Mouse (Mus musculus) spleen, adult 2 months (tissue): ENCODE results near the gene Lig1. TPM values are rescaled to one million over a fixed set of nuclear protein-coding genes. Genes with fewer than 3 reads are reported as not detected.

Experiments
- DNase-seq, 2 experiments: peaks; one replicate each; pipeline versions ENCODE4 v3.0.0 to v3.0.0-alpha.2; 2012 to 2021; ENCODE audit warnings: low spot score in 2 of 2, low read depth in 1 of 2
- H3K27ac ChIP-seq: fragments of 200-500 bp; 2 replicates; pipeline ENCODE4 v1.5.1; 2012; ENCODE audit warnings: low read length, inconsistent platforms; ENCODE audit not compliant: insufficient read depth
- H3K27me3 ChIP-seq: fragments of 200-500 bp; 2 replicates; pipeline ENCODE4 v1.6.1; 2012; ENCODE audit warnings: mild to moderate bottlenecking, moderate library complexity, low read length, inconsistent platforms; ENCODE audit not compliant: control insufficient read depth, insufficient read depth
- H3K36me3 ChIP-seq: fragments of 200-500 bp; 2 replicates; pipeline ENCODE4 v1.6.1; 2012; ENCODE audit warnings: mild to moderate bottlenecking, low read length, inconsistent platforms; ENCODE audit not compliant: control insufficient read depth, insufficient read depth
- H3K4me1 ChIP-seq: fragments of 200-500 bp; 2 replicates; pipeline ENCODE4 v1.6.1; 2011; ENCODE audit warnings: inconsistent platforms; ENCODE audit not compliant: control insufficient read depth, insufficient read depth, insufficient read length
- H3K4me3 ChIP-seq: fragments of 200-500 bp; 2 replicates; pipeline ENCODE4 v1.5.1; 2011; ENCODE audit warnings: mild to moderate bottlenecking, inconsistent platforms; ENCODE audit not compliant: insufficient read depth, insufficient read length; ENCODE audit errors: extremely low read depth
- CTCF ChIP-seq: fragments of 200-500 bp; IDR thresholded peaks from 2 replicates; pipeline ENCODE4 v1.5.1; 2011; ENCODE audit warnings: mild to moderate bottlenecking, inconsistent platforms; ENCODE audit not compliant: insufficient read depth, insufficient read length, insufficient replicate concordance; ENCODE audit errors: extremely low read depth
- POLR2A ChIP-seq: fragments of 200-500 bp; IDR thresholded peaks from 2 replicates; pipeline ENCODE4 v1.6.1; 2011; ENCODE audit warnings: low read depth, low read length, inconsistent platforms
- polyA plus RNA-seq: library from polyadenylated mRNA; depleted of rRNA; stranded (reverse); fragments of >200 nt; gene quantifications from 2 replicates; pipeline ENCODE4 v1.2.3, GENCODE M21; 2012; rRNA removed

Lig1 gene
- polyA plus RNA-seq, 1 experiment: 9.3 TPM

DNA sequence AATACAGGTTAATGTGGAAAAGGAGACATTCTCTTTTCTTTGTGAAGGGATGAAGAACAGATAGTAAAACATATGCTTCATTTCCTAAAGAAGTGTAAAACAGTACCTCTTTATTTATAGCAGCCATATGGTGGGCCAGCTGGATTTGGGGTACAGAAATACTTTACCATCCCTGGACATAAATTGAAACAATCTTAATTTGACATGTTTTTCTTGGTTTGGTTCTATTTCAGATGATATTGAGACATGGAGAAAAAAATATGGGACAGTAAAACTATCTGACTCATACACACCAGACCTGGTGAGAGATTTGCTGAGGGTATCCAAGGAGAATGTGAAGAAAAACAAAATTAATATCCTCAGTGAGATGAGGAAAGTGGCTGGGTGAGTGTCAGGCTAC lies 78.9 kb downstream of the Lig1 start:
- DNase-seq: no peak
- Histone ChIP-seq H3K4me3 (no peak overlapping the region), H3K36me3 (no peaks in the 10 kb centered on the region), H3K27ac (no peak overlapping the region), H3K4me1 (no peaks in the 10 kb centered on the region), H3K27me3 (no peaks in the 10 kb centered on the region)
- TF ChIP-seq POLR2A (no peak), CTCF (no peak)

Other genes starting within 250 kb of the Lig1 start
- 40.2 and 41.1 TPM in 2 replicates for gene Chmp2a, start 242.5 kb upstream of the Lig1 start, polyA plus RNA-seq
- gene Ube2m, start 239.0 kb upstream of the Lig1 start, polyA plus RNA-seq: 62.7 and 90.8 TPM in 2 replicates
- 0.76 and 1.1 TPM in 2 replicates for gene Mzf1, start 222.5 kb upstream of the Lig1 start, polyA plus RNA-seq
- gene Vmn1r85, start 182.1 kb upstream of the Lig1 start, polyA plus RNA-seq: not detected in 2 replicates
- gene Vmn1r86, start 157.4 kb upstream of the Lig1 start, polyA plus RNA-seq: not detected in 2 replicates
- gene Vmn1r87, start 137.1 kb upstream of the Lig1 start, polyA plus RNA-seq: not detected in 2 replicates
- not detected in 2 replicates for gene Vmn1r88, start 117.7 kb upstream of the Lig1 start, polyA plus RNA-seq
- not detected in 2 replicates for gene Vmn1r89, start 64.3 kb upstream of the Lig1 start, polyA plus RNA-seq
- 2.5 TPM in 2 replicates for gene Zswim9, start 1.4 kb downstream of the Lig1 start, polyA plus RNA-seq
- 0.20 and 0.23 TPM in 2 replicates for gene Pla2g4c, start 47.4 kb downstream of the Lig1 start, polyA plus RNA-seq
- not detected in 2 replicates for gene Cabp5, start 120.8 kb downstream of the Lig1 start, polyA plus RNA-seq
- not detected in 2 replicates for gene Bsph1, start 173.6 kb downstream of the Lig1 start, polyA plus RNA-seq